Mouse (Mus musculus) CH12.LX (cell line): ENCODE data around the gene Dnttip2. TPM values are rescaled to one million over a fixed set of nuclear protein-coding genes. Genes with fewer than 3 reads are reported as not detected.
A peak's percentile ranks its signal among the peaks of the same experiment; 100 is the strongest.

ENCODE experiments used
- DNase-seq: peaks from one replicate; pipeline ENCODE4 v3.0.0-alpha.2; 2013; ENCODE audit errors: extremely low read depth
- H3K27ac ChIP-seq: 2 replicates; pipeline ENCODE4 v1.5.1; 2012; ENCODE audit warnings: low read depth, mild to moderate bottlenecking, control low read depth, moderate library complexity; ENCODE audit not compliant: insufficient read depth
- H3K27me3 ChIP-seq: replicated peaks from 2 replicates; pipeline ENCODE3; 2012; ENCODE audit warnings: inconsistent platforms
- H3K36me3 ChIP-seq, 2 experiments: replicated peaks in 1 of 2; 2 replicates each; pipeline versions ENCODE3 to v1.6.1; 2012; ENCODE audit warnings: inconsistent platforms in 1 of 2, low read length in 1 of 2, mild to moderate bottlenecking in 1 of 2, mixed read lengths in 1 of 2, moderate library complexity in 1 of 2; ENCODE audit not compliant: control insufficient read depth in 1 of 2, insufficient read depth in 1 of 2
- H3K4me1 ChIP-seq, 2 experiments: 2 replicates each; pipeline ENCODE4 v1.6.1; 2012; ENCODE audit warnings: inconsistent platforms in 1 of 2, moderate library complexity in 1 of 2; ENCODE audit not compliant: insufficient read depth in 2 of 2, control insufficient read depth in 1 of 2
- H3K4me2 ChIP-seq: 2 replicates; pipeline ENCODE4 v1.6.1; 2012; ENCODE audit warnings: low read depth, mild to moderate bottlenecking, control low read depth; ENCODE audit not compliant: poor library complexity, insufficient read depth, severe bottlenecking
- H3K4me3 ChIP-seq, 3 experiments: fragments of 150-350 bp in 1 of 3; sonication (generic) in 1 of 3; replicated peaks in 1 of 3; 2 replicates each; pipeline versions ENCODE3 to v1.5.1; 2011 to 2012; ENCODE audit warnings: low read depth in 2 of 3, low read length in 2 of 3, mild to moderate bottlenecking in 2 of 3, moderate library complexity in 2 of 3, control low read depth in 1 of 3, improper control_type of control experiment in 1 of 3, inconsistent platforms in 1 of 3, mixed read lengths in 1 of 3; ENCODE audit not compliant: poor library complexity in 1 of 3
- H3K79me2 ChIP-seq: replicated peaks from 2 replicates; pipeline ENCODE4 v1.6.1; 2012; ENCODE audit warnings: mild to moderate bottlenecking, moderate library complexity; ENCODE audit not compliant: control insufficient read depth, poor library complexity, insufficient read depth, severe bottlenecking; ENCODE audit errors: extremely low read depth
- H3K9ac ChIP-seq: 2 replicates; pipeline ENCODE4 v1.6.1; 2012; ENCODE audit warnings: low read depth, mild to moderate bottlenecking, control low read depth, moderate library complexity; ENCODE audit not compliant: insufficient read depth
- H3K9me3 ChIP-seq: replicated peaks from 2 replicates; pipeline ENCODE3; 2012; ENCODE audit warnings: low read length, inconsistent platforms, mixed read lengths
- CHD1 ChIP-seq: IDR thresholded peaks from 2 replicates; pipeline ENCODE4 v1.6.1; 2012; ENCODE audit warnings: low read depth, low read length, improper control_type of control experiment, inconsistent platforms
- CHD2 ChIP-seq: IDR thresholded peaks from 2 replicates; pipeline ENCODE4 v1.6.1; 2011; ENCODE audit warnings: low read length, improper control_type of control experiment
- CTCF ChIP-seq, 2 experiments: IDR thresholded peaks in 1 of 2; conservative IDR thresholded peaks in 1 of 2; 2 replicates each; pipeline ENCODE4 v1.5.1; 2011 to 2012; ENCODE audit warnings: low read depth in 2 of 2, low read length in 2 of 2, improper control_type of control experiment in 1 of 2, inconsistent platforms in 1 of 2, mild to moderate bottlenecking in 1 of 2, moderate library complexity in 1 of 2
- E2F4 ChIP-seq: IDR thresholded peaks from 2 replicates; pipeline ENCODE4 v1.6.1; 2011; ENCODE audit warnings: low read depth, low read length, improper control_type of control experiment; ENCODE audit not compliant: insufficient replicate concordance
- ELF1 ChIP-seq: IDR thresholded peaks from 2 replicates; pipeline ENCODE4 v1.6.1; 2014; ENCODE audit warnings: low read depth, mild to moderate bottlenecking, inconsistent platforms, low read length, improper control_type of control experiment
- ETS1 ChIP-seq: conservative IDR thresholded peaks from 2 replicates; pipeline ENCODE4 v1.6.1; 2012; ENCODE audit warnings: low read depth, mild to moderate bottlenecking, inconsistent platforms, low read length, improper control_type of control experiment, moderate library complexity
- HCFC1 ChIP-seq: IDR thresholded peaks from 2 replicates; pipeline ENCODE4 v1.6.1; 2012; ENCODE audit warnings: low read depth, mild to moderate bottlenecking, inconsistent platforms, low read length, improper control_type of control experiment
- JUN ChIP-seq: IDR thresholded peaks from 2 replicates; pipeline ENCODE4 v1.6.1; 2011; ENCODE audit warnings: low read depth, mild to moderate bottlenecking, low read length, improper control_type of control experiment, moderate library complexity; ENCODE audit not compliant: insufficient read depth
- KAT2A ChIP-seq: IDR thresholded peaks from 2 replicates; pipeline ENCODE4 v1.6.1; 2012; ENCODE audit warnings: low read length, improper control_type of control experiment, inconsistent platforms; ENCODE audit not compliant: insufficient replicate concordance
- MAFK ChIP-seq: IDR thresholded peaks from 2 replicates; pipeline ENCODE4 v1.6.1; 2011; ENCODE audit warnings: low read length, improper control_type of control experiment; ENCODE audit not compliant: insufficient replicate concordance
- MAX ChIP-seq: IDR thresholded peaks from 2 replicates; pipeline ENCODE4 v1.6.1; 2011; ENCODE audit warnings: low read length, improper control_type of control experiment
- MAZ ChIP-seq: IDR thresholded peaks from 2 replicates; pipeline ENCODE4 v1.6.1; 2012; ENCODE audit warnings: low read depth, mild to moderate bottlenecking, inconsistent platforms, low read length, improper control_type of control experiment, moderate library complexity
- MXI1 ChIP-seq: IDR thresholded peaks from 2 replicates; pipeline ENCODE4 v1.6.1; 2011; ENCODE audit warnings: mild to moderate bottlenecking, low read depth, low read length, improper control_type of control experiment
- MYC ChIP-seq: IDR thresholded peaks from 2 replicates; pipeline ENCODE4 v1.6.1; 2011; ENCODE audit warnings: low read depth, mild to moderate bottlenecking, improper control_type of control experiment, low read length
- NELFE ChIP-seq: IDR thresholded peaks from 2 replicates; pipeline ENCODE4 v1.6.1; 2011; ENCODE audit warnings: low read depth, low read length, improper control_type of control experiment
- RAD21 ChIP-seq: IDR thresholded peaks from 2 replicates; pipeline ENCODE4 v1.6.1; 2011; ENCODE audit warnings: low read depth, mild to moderate bottlenecking, low read length, improper control_type of control experiment, moderate library complexity
- RCOR1 ChIP-seq: conservative IDR thresholded peaks from 2 replicates; pipeline ENCODE4 v1.6.1; 2012; ENCODE audit warnings: low read depth, mild to moderate bottlenecking, inconsistent platforms, low read length, improper control_type of control experiment
- SIN3A ChIP-seq: IDR thresholded peaks from 2 replicates; pipeline ENCODE4 v1.6.1; 2012; ENCODE audit warnings: low read length, improper control_type of control experiment, inconsistent platforms
- SMC3 ChIP-seq: IDR thresholded peaks from 2 replicates; pipeline ENCODE4 v1.6.1; 2011; ENCODE audit warnings: low read depth, low read length, improper control_type of control experiment
- USF1 ChIP-seq: IDR thresholded peaks from 2 replicates; pipeline ENCODE4 v1.6.1; 2014; ENCODE audit warnings: low read depth, mild to moderate bottlenecking, inconsistent platforms, low read length, improper control_type of control experiment
- ZC3H11A ChIP-seq: IDR thresholded peaks from 2 replicates; pipeline ENCODE4 v1.6.1; 2012; ENCODE audit warnings: low read depth, mild to moderate bottlenecking, inconsistent platforms, low read length, improper control_type of control experiment
- ZKSCAN1 ChIP-seq: IDR thresholded peaks from 2 replicates; pipeline ENCODE4 v1.6.1; 2012; ENCODE audit warnings: low read depth, inconsistent platforms, low read length, improper control_type of control experiment, borderline replicate concordance
- ZMIZ1 ChIP-seq: IDR thresholded peaks from 2 replicates; pipeline ENCODE4 v1.6.1; 2012; ENCODE audit warnings: low read depth, mild to moderate bottlenecking, inconsistent platforms, low read length, improper control_type of control experiment
- ZNF384 ChIP-seq: IDR thresholded peaks from 2 replicates; pipeline ENCODE4 v1.6.1; 2012; ENCODE audit warnings: low read depth, low read length, improper control_type of control experiment, inconsistent platforms
- dilution Hi-C: fragments of 300-500 bp; cut with MboI; formaldehyde crosslinking; loops from 2 replicates; pipeline ENCODE4 v1.14.3; 2020; ENCODE audit warnings: low sequenced_read_pairs; ENCODE audit not compliant: extremely low pct_unique_long_range_greater_than_20kb, extremely low pct_ligation_motif_present
- in situ Hi-C: fragments of 300-500 bp; cut with MboI; formaldehyde crosslinking; loops from 3 replicates; pipeline ENCODE4 v1.14.3; 2019; ENCODE audit warnings: low sequenced_read_pairs, low pct_ligation_motif_present, low pct_unique_long_range_greater_than_20kb, mixed read lengths
- polyA plus RNA-seq: library from polyadenylated mRNA; unstranded; fragments of >175 nt; gene quantifications from 2 replicates; pipeline ENCODE4 v1.2.1, GENCODE M21; 2012; ENCODE audit warnings: low read depth; ENCODE audit not compliant: insufficient read length
- total RNA-seq, 2 experiments: library from RNA; depleted of rRNA; stranded (reverse); fragments of 300-350 nt in 1 of 2; fragments of >200 nt in 1 of 2; gene quantifications; 2 replicates each; pipeline ENCODE4 v1.2.3; 2012 to 2014

Dnttip2 gene
- total and polyA plus RNA-seq, 3 experiments = 41.9 to 141 (median 65.2) TPM

- H3K9ac ChIP-seq = no peak overlapping the region
- DNase-seq = no peak
Observed at GRCm38 (mm10) chr3:122243416-122244167, 30.6 kb upstream of the Dnttip2 start.

DNA sequence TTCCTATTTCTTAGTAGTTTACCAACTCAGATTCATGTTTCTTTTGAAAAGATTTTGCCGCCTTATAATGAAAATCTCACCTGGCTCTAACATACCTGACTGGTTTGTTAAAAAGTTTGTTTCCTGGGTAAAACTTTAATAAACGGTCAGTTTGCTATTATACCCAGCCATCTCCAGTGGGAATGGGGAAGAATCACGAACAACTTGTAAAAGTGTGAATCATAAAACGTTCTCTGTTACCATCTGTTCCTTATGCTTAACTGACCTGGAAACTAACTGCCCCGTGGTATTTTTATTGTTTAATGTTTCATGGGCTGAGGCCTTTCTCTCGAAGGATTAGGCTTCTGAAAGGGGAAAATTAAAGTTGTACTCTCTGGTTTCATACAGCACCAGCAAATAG, 29.4 kb upstream of the Dnttip2 start:
- Histone ChIP-seq H3K4me2 (peak overlapping the region; percentile 94), H3K27me3 (no peaks in the 10 kb centered on the region), H3K9me3 (no peaks in the 10 kb centered on the region), H3K9ac (peak overlapping the region; percentile 82), H3K27ac (no peak overlapping the region), H3K79me2 (peaks cover 16% of the 10 kb centered on the region), H3K4me3 (peak overlapping the region in 2 of 3 experiments; percentile 15 to 30), H3K4me1 (peaks cover 0 to 34% of the 10 kb centered on the region in 2 experiments; a peak in 2 of 4 replicates), H3K36me3 (peaks cover 0 to 4% of the 10 kb centered on the region in 2 experiments)
- dilution Hi-C loops (no loop called here), in situ Hi-C loops (no loop called here)
- no peak for DNase-seq
- TF ChIP-seq MAZ (no peak), MXI1 (no peak), NELFE (no peak), ZMIZ1 (no peak), ELF1 (no peak), RAD21 (no peak), ZC3H11A (no peak), KAT2A (no peak), ZKSCAN1 (no peak), MYC (no peak), SMC3 (no peak), RCOR1 (no peak), CHD2 (no peak), E2F4 (no peak), MAX (no peak), JUN (no peak), CHD1 (no peak), CTCF (conservative IDR thresholded peaks at IDR 0.05 in 1 of 2, IDR thresholded peaks at IDR 0.05 in 1 of 2; ENCODE audit: low read depth in 2 of 2, low read length in 2 of 2) (no peak)

More at GRCm38 (mm10) chr3:122243416-122244167, 30.6 kb upstream of the Dnttip2 start:
- Histone ChIP-seq H3K4me1 (peaks cover 0 to 30% of the 10 kb centered on the region in 2 experiments; a peak in 2 of 4 replicates), H3K36me3 (no peaks in the 10 kb centered on the region), H3K9me3 (no peaks in the 10 kb centered on the region), H3K79me2 (peaks cover 13% of the 10 kb centered on the region), H3K27me3 (no peaks in the 10 kb centered on the region)
- in situ Hi-C loops (no loop called here), dilution Hi-C loops (no loop called here)
- TF ChIP-seq USF1 (no peak), KAT2A (no peak), ZNF384 (no peak), CHD1 (no peak), HCFC1 (no peak), SIN3A (no peak), MAFK (no peak), CTCF (conservative IDR thresholded peaks at IDR 0.05 in 1 of 2, IDR thresholded peaks at IDR 0.05 in 1 of 2; ENCODE audit: low read depth in 2 of 2, low read length in 2 of 2) (no peak), ETS1 (no peak)
- TF ChIP-seq, all 38 proteins: peak for 0
- Histone ChIP-seq H3K4me2 (no peak overlapping the region), H3K4me3 (no peak overlapping the region), H3K27ac (no peak overlapping the region)
